Mouse (Mus musculus) megakaryocyte, embryonic 14.5 days (primary cell): ENCODE results near the gene Copb1. TPM values are rescaled to one million over a fixed set of nuclear protein-coding genes. Genes with fewer than 3 reads are reported as not detected.

Source experiments
- H3K27me3 ChIP-seq: replicated peaks from 2 replicates; pipeline ENCODE3; 2012; ENCODE audit warnings: inconsistent platforms
- H3K36me3 ChIP-seq: replicated peaks from 2 replicates; pipeline ENCODE3; 2012; ENCODE audit warnings: low read length, inconsistent platforms, mixed read lengths
- H3K4me1 ChIP-seq: 2 replicates; pipeline ENCODE4 v1.6.1; 2012; ENCODE audit warnings: inconsistent platforms
- H3K4me3 ChIP-seq: replicated peaks from 2 replicates; pipeline ENCODE3; 2012; ENCODE audit warnings: moderate library complexity, mild to moderate bottlenecking, inconsistent platforms
- H3K9me3 ChIP-seq: 2 replicates; pipeline ENCODE4 v1.6.1; 2012; ENCODE audit warnings: inconsistent platforms
- FLI1 ChIP-seq: IDR thresholded peaks from 2 replicates; pipeline ENCODE4 v1.6.1; 2012; ENCODE audit warnings: low read length, inconsistent platforms, mixed read lengths
- GATA1 ChIP-seq: IDR thresholded peaks from 3 replicates; pipeline ENCODE4 v1.6.1; 2012; ENCODE audit warnings: mixed read lengths, low read length, inconsistent platforms, borderline replicate concordance
- polyA plus RNA-seq: library from polyadenylated mRNA; stranded (reverse); fragments of >175 nt; gene quantifications from 2 replicates; pipeline ENCODE4 v1.2.3, GENCODE M21; 2012; ENCODE audit warnings: low replicate concordance; ENCODE audit not compliant: insufficient read depth

Gene Copb1
- polyA plus RNA-seq, 1 experiment = 3.3 TPM

- TF ChIP-seq GATA1 (no peak), FLI1 (no peak)
- H3K9me3 ChIP-seq = no peaks in the 10 kb centered on the region
- H3K4me3 ChIP-seq = no peak overlapping the region
- peaks cover 77% of the 10 kb centered on the region for H3K36me3 ChIP-seq
- no peaks in the 10 kb centered on the region for H3K27me3 ChIP-seq
- no peaks in the 10 kb centered on the region for H3K4me1 ChIP-seq
Measured at GRCm38 (mm10) chr7:114226521-114226920, 28.0 kb downstream of the Copb1 start.

- Histone ChIP-seq H3K4me1 (no peaks in the 10 kb centered on the region), H3K27me3 (no peaks in the 10 kb centered on the region), H3K4me3 (no peak overlapping the region), H3K9me3 (no peaks in the 10 kb centered on the region), H3K36me3 (peaks cover 69% of the 10 kb centered on the region)
- no peak for TF ChIP-seq GATA1
- TF ChIP-seq FLI1 = no peak
Measured at GRCm38 (mm10) chr7:114220433-114220832, 34.1 kb downstream of the Copb1 start.

- TF ChIP-seq GATA1 = no peak
- TF ChIP-seq FLI1 = no peak
- Histone ChIP-seq H3K4me1 (no peaks in the 10 kb centered on the region), H3K4me3 (no peak overlapping the region), H3K27me3 (no peaks in the 10 kb centered on the region), H3K36me3 (peaks cover 79% of the 10 kb centered on the region), H3K9me3 (no peaks in the 10 kb centered on the region)
Measured at GRCm38 (mm10) chr7:114216908-114217307, 37.6 kb downstream of the Copb1 start.

- Histone ChIP-seq H3K4me1 (no peaks in the 10 kb centered on the region), H3K36me3 (peaks cover 54% of the 10 kb centered on the region), H3K27me3 (no peaks in the 10 kb centered on the region), H3K9me3 (no peaks in the 10 kb centered on the region), H3K4me3 (no peak overlapping the region)
- TF ChIP-seq GATA1 (no peak), FLI1 (no peak)
Measured at GRCm38 (mm10) chr7:114214385-114214784, 40.1 kb downstream of the Copb1 start.

- peaks cover 52% of the 10 kb centered on the region for H3K36me3 ChIP-seq
- no peak overlapping the region for H3K4me3 ChIP-seq
- no peaks in the 10 kb centered on the region for H3K27me3 ChIP-seq
- TF ChIP-seq FLI1 (no peak), GATA1 (no peak)
- H3K9me3 ChIP-seq = no peaks in the 10 kb centered on the region
- H3K4me1 ChIP-seq = no peaks in the 10 kb centered on the region
Measured at GRCm38 (mm10) chr7:114213537-114213936, 41.0 kb downstream of the Copb1 start.

- peaks cover 30% of the 10 kb centered on the region for H3K36me3 ChIP-seq
- H3K27me3 ChIP-seq = no peaks in the 10 kb centered on the region
- no peaks in the 10 kb centered on the region for H3K4me1 ChIP-seq
- no peak overlapping the region for H3K4me3 ChIP-seq
- H3K9me3 ChIP-seq = no peaks in the 10 kb centered on the region
- TF ChIP-seq GATA1 = no peak
- no peak for TF ChIP-seq FLI1
Measured at GRCm38 (mm10) chr7:114210618-114211017, 43.9 kb downstream of the Copb1 start.

- Histone ChIP-seq H3K9me3 (no peaks in the 10 kb centered on the region), H3K4me1 (no peaks in the 10 kb centered on the region), H3K4me3 (no peak overlapping the region), H3K27me3 (peaks cover 1% of the 10 kb centered on the region), H3K36me3 (peaks cover 22% of the 10 kb centered on the region)
- TF ChIP-seq GATA1 (no peak), FLI1 (no peak)
Measured at GRCm38 (mm10) chr7:114209841-114210240, 44.7 kb downstream of the Copb1 start.

GRCm38 (mm10) chr7:114203491-114204359 lies 50.8 kb downstream of the Copb1 start:
- H3K4me3 ChIP-seq = no peak overlapping the region
- TF ChIP-seq GATA1 (no peak), FLI1 (no peak)
- no peaks in the 10 kb centered on the region for H3K36me3 ChIP-seq
- peaks cover 10% of the 10 kb centered on the region for H3K27me3 ChIP-seq
- 0 out of 2 replicates have a peak, but pooled peaks cover 9% of the 10 kb centered on the region for H3K4me1 ChIP-seq
- H3K9me3 ChIP-seq = no peaks in the 10 kb centered on the region

- no peaks in the 10 kb centered on the region for H3K36me3 ChIP-seq
- 0 out of 2 replicates have a peak, but pooled peaks cover 9% of the 10 kb centered on the region for H3K4me1 ChIP-seq
- H3K4me3 ChIP-seq = no peak overlapping the region
- no peaks in the 10 kb centered on the region for H3K9me3 ChIP-seq
- H3K27me3 ChIP-seq = peaks cover 10% of the 10 kb centered on the region
- no peak for TF ChIP-seq FLI1
- no peak for TF ChIP-seq GATA1
Measured at GRCm38 (mm10) chr7:114202972-114203404, 51.5 kb downstream of the Copb1 start.

- H3K9me3 ChIP-seq = no peaks in the 10 kb centered on the region
Measured at GRCm38 (mm10) chr7:114200651-114201050, 53.9 kb downstream of the Copb1 start.

GRCm38 (mm10) chr7:114199428-114200110 lies 54.9 kb downstream of the Copb1 start:
- Histone ChIP-seq H3K4me3 (no peak overlapping the region), H3K27me3 (peaks cover 9% of the 10 kb centered on the region), H3K9me3 (no peaks in the 10 kb centered on the region), H3K4me1 (0 out of 2 replicates have a peak, but pooled peaks cover 9% of the 10 kb centered on the region), H3K36me3 (no peaks in the 10 kb centered on the region)
- TF ChIP-seq GATA1 = no peak
- TF ChIP-seq FLI1 = no peak

More at GRCm38 (mm10) chr7:114200651-114201050, 53.9 kb downstream of the Copb1 start:
- no peak for TF ChIP-seq GATA1
- no peak for TF ChIP-seq FLI1
- Histone ChIP-seq H3K36me3 (no peaks in the 10 kb centered on the region), H3K4me1 (0 out of 2 replicates have a peak, but pooled peaks cover 9% of the 10 kb centered on the region), H3K27me3 (peaks cover 10% of the 10 kb centered on the region), H3K4me3 (no peak overlapping the region)
